24 mouse cellular contexts compared by ENCODE assay signal in genomic region chr10:92593947-92594460, GRCm38 (mm10).
DNase-seq lines count a peak whose midpoint lies in the region; ATAC-seq and TF ChIP-seq lines count a peak whose summit lies in the region.
"Had no signal": no experiment of that assay in that cellular context is flagged by ENCODE, and none has a peak within 500 bp of the region (broad histone marks: within the 10 kb centered on the region; RNA-seq: fewer than 3 reads in every experiment).

No protein-coding gene starts in this region.

- 75% methylated on average over 7 of the region's 7 CpGs for WGBS in forebrain, embryonic 10.5 days
- 70% methylated on average over 7 of the region's 7 CpGs for WGBS in forebrain, embryonic 13.5 days
- 72% methylated on average over 7 of the region's 7 CpGs for WGBS in midbrain, postnatal 0 days
- WGBS in midbrain, embryonic 10.5 days: 68% methylated on average over 7 of the region's 7 CpGs
- 48% methylated on average over 7 of the region's 7 CpGs for WGBS in embryonic facial prominence, embryonic 10.5 days
- WGBS in limb, embryonic 10.5 days: 77% methylated on average over 7 of the region's 7 CpGs

- no peak for ATAC-seq in forebrain, embryonic 13.5 days
- no peak for ATAC-seq in midbrain, postnatal 0 days (ENCODE audit: low FRiP score)
- ATAC-seq: forebrain, embryonic 15.5 days; inflammation-experienced regulatory T-cells, adult 6 months had no signal

- peaks cover 18% of the 10 kb centered on the region for H3K27me3 ChIP-seq in forebrain, embryonic 10.5 days (ENCODE audit: poor library complexity, severe bottlenecking)
- no peaks in the 10 kb centered on the region for H3K27me3 ChIP-seq in forebrain, embryonic 13.5 days
- no peaks in the 10 kb centered on the region for H3K27me3 ChIP-seq in midbrain, postnatal 0 days (ENCODE audit: insufficient read depth, low read length)
- peaks cover 11% of the 10 kb centered on the region for H3K27me3 ChIP-seq in midbrain, embryonic 10.5 days (ENCODE audit: low read depth, poor library complexity, severe bottlenecking)
- H3K27me3 ChIP-seq in embryonic facial prominence, embryonic 10.5 days (replicated peaks; ENCODE audit: low read depth, poor library complexity, severe bottlenecking): no peaks in the 10 kb centered on the region
- no peaks in the 10 kb centered on the region for H3K27me3 ChIP-seq in limb, embryonic 10.5 days (ENCODE audit: low read depth, poor library complexity, severe bottlenecking)
- H3K27me3 ChIP-seq: hindbrain, embryonic 12.5 days; limb, embryonic 15.5 days; liver, embryonic 15.5 days; neural tube, embryonic 15.5 days had no signal

- H3K9ac ChIP-seq in forebrain, embryonic 13.5 days: no peak overlapping the region
- no peak overlapping the region for H3K9ac ChIP-seq in midbrain, postnatal 0 days (replicated peaks; ENCODE audit: low read length, poor library complexity, severe bottlenecking)
- H3K9ac ChIP-seq: forebrain, embryonic 15.5 days; hindbrain, embryonic 12.5 days; limb, embryonic 15.5 days; liver, embryonic 15.5 days; neural tube, embryonic 15.5 days had no signal

- DNase-seq in forebrain, embryonic 10.5 days (ENCODE audit: extremely low spot score, low spot score): no peak
- DNase-seq in midbrain, postnatal 0 days (ENCODE audit: low spot score): peak; percentile 37
- no peak for DNase-seq in midbrain, embryonic 10.5 days (ENCODE audit: low spot score)
- DNase-seq in embryonic facial prominence, embryonic 10.5 days (ENCODE audit: low spot score): peak; percentile 21
- peak; percentile 41 for DNase-seq in testis, postnatal 10 days (ENCODE audit: low spot score)
- DNase-seq in limb, embryonic 10.5 days (ENCODE audit: low spot score): no peak
- DNase-seq in frontal cortex, postnatal 36 days (ENCODE audit: low spot score in 2 of 2): no peak
- DNase-seq: adrenal gland, adult 8-10 months; B cell, adult 2 months; cerebellum, adult 11 months; cerebellum, postnatal 25 days; gastrocnemius, postnatal 36 days; lung, postnatal 10 days; midbrain, embryonic 14.5 days; right cerebral cortex, adult 18-20 months; thymus, adult 18-20 months had no signal

- no peak for TF ChIP-seq CTCF in midbrain, postnatal 0 days (IDR thresholded peaks at IDR 0.05)

- no peak overlapping the region for H3K4me2 ChIP-seq in forebrain, embryonic 13.5 days
- no peak overlapping the region for H3K4me2 ChIP-seq in midbrain, postnatal 0 days (ENCODE audit: low read depth, low read length, poor library complexity, severe bottlenecking)
- H3K4me2 ChIP-seq: forebrain, embryonic 15.5 days; hindbrain, embryonic 12.5 days; limb, embryonic 15.5 days; liver, embryonic 15.5 days; neural tube, embryonic 15.5 days had no signal

- H3K36me3 ChIP-seq in forebrain, embryonic 10.5 days (replicated peaks): no peaks in the 10 kb centered on the region
- no peaks in the 10 kb centered on the region for H3K36me3 ChIP-seq in forebrain, embryonic 13.5 days (ENCODE audit: poor library complexity, severe bottlenecking)
- no peaks in the 10 kb centered on the region for H3K36me3 ChIP-seq in midbrain, postnatal 0 days (ENCODE audit: insufficient read depth, low read length)
- no peaks in the 10 kb centered on the region for H3K36me3 ChIP-seq in midbrain, embryonic 10.5 days
- no peaks in the 10 kb centered on the region for H3K36me3 ChIP-seq in embryonic facial prominence, embryonic 10.5 days (replicated peaks)
- no peaks in the 10 kb centered on the region for H3K36me3 ChIP-seq in limb, embryonic 10.5 days
- H3K36me3 ChIP-seq: forebrain, embryonic 15.5 days; heart, embryonic 10.5 days; hindbrain, embryonic 12.5 days; limb, embryonic 15.5 days; liver, embryonic 15.5 days; neural tube, embryonic 15.5 days had no signal

- 0 out of 2 replicates have a peak overlapping the region, but pooled peaks have one; percentile 8 for H3K27ac ChIP-seq in forebrain, embryonic 10.5 days
- H3K27ac ChIP-seq in forebrain, embryonic 13.5 days: no peak overlapping the region
- no peak overlapping the region for H3K27ac ChIP-seq in midbrain, postnatal 0 days (ENCODE audit: low read depth, low read length)
- no peak overlapping the region for H3K27ac ChIP-seq in midbrain, embryonic 10.5 days (replicated peaks)
- no peak overlapping the region for H3K27ac ChIP-seq in embryonic facial prominence, embryonic 10.5 days (replicated peaks)
- no peak overlapping the region for H3K27ac ChIP-seq in limb, embryonic 10.5 days
- H3K27ac ChIP-seq: forebrain, embryonic 15.5 days; heart, embryonic 10.5 days; hindbrain, embryonic 12.5 days; limb, embryonic 15.5 days; liver, embryonic 15.5 days; neural tube, embryonic 15.5 days had no signal

- H3K4me3 ChIP-seq in forebrain, embryonic 10.5 days: no peak overlapping the region
- no peak overlapping the region for H3K4me3 ChIP-seq in forebrain, embryonic 13.5 days
- no peak overlapping the region for H3K4me3 ChIP-seq in midbrain, postnatal 0 days (ENCODE audit: low read depth, low read length)
- no peak overlapping the region for H3K4me3 ChIP-seq in midbrain, embryonic 10.5 days
- no peak overlapping the region for H3K4me3 ChIP-seq in embryonic facial prominence, embryonic 10.5 days
- no peak overlapping the region for H3K4me3 ChIP-seq in limb, embryonic 10.5 days
- H3K4me3 ChIP-seq: forebrain, embryonic 15.5 days; heart, embryonic 10.5 days; hindbrain, embryonic 12.5 days; limb, embryonic 15.5 days; liver, embryonic 15.5 days; neural tube, embryonic 15.5 days had no signal

- H3K4me1 ChIP-seq in forebrain, embryonic 10.5 days: peaks cover 38% of the 10 kb centered on the region
- H3K4me1 ChIP-seq in forebrain, embryonic 13.5 days: peaks cover 6% of the 10 kb centered on the region; the same call in 1 of the 2 replicates
- no peaks in the 10 kb centered on the region for H3K4me1 ChIP-seq in midbrain, postnatal 0 days (ENCODE audit: insufficient read depth, low read length)
- H3K4me1 ChIP-seq in midbrain, embryonic 10.5 days: peaks cover 20% of the 10 kb centered on the region
- peaks cover 13% of the 10 kb centered on the region for H3K4me1 ChIP-seq in embryonic facial prominence, embryonic 10.5 days
- H3K4me1 ChIP-seq in limb, embryonic 10.5 days: peaks cover 13% of the 10 kb centered on the region
- H3K4me1 ChIP-seq: heart, embryonic 10.5 days; hindbrain, embryonic 12.5 days; limb, embryonic 15.5 days; liver, embryonic 15.5 days; neural tube, embryonic 15.5 days had no signal

- no peaks in the 10 kb centered on the region for H3K9me3 ChIP-seq in forebrain, embryonic 10.5 days
- no peaks in the 10 kb centered on the region for H3K9me3 ChIP-seq in forebrain, embryonic 13.5 days (replicated peaks)
- no peaks in the 10 kb centered on the region for H3K9me3 ChIP-seq in midbrain, postnatal 0 days (ENCODE audit: low read length)
- H3K9me3 ChIP-seq in midbrain, embryonic 10.5 days (replicated peaks): no peaks in the 10 kb centered on the region
- H3K9me3 ChIP-seq in embryonic facial prominence, embryonic 10.5 days: no peaks in the 10 kb centered on the region
- H3K9me3 ChIP-seq in limb, embryonic 10.5 days (replicated peaks): no peaks in the 10 kb centered on the region
- H3K9me3 ChIP-seq: forebrain, embryonic 15.5 days; heart, embryonic 10.5 days; hindbrain, embryonic 12.5 days; limb, embryonic 15.5 days; liver, embryonic 15.5 days; neural tube, embryonic 15.5 days had no signal

Comparison
In these comparisons a context has a peak if more than half of its experiments do, and no peak if none do; other contexts are left out.
1. DNase-seq: peak in midbrain, postnatal 0 days (single experiment), embryonic facial prominence, embryonic 10.5 days (single experiment) and testis, postnatal 10 days (single experiment); none in forebrain, embryonic 10.5 days (single experiment), midbrain, embryonic 10.5 days (single experiment), limb, embryonic 10.5 days (single experiment) and frontal cortex, postnatal 36 days (0 of 2).